Mouse (Mus musculus) liver, embryonic 12.5 days (tissue): ENCODE results near the gene Tfdp1. TPM values are rescaled to one million over a fixed set of nuclear protein-coding genes. Genes with fewer than 3 reads are reported as not detected.
A peak's percentile ranks its signal among the peaks of the same experiment; 100 is the strongest.

Source experiments
- ATAC-seq: fragments of 200-750 bp; cut with Nextera tagmentation; 2 replicates; pipeline ENCODE4 v1.8.0; 2017; ENCODE audit warnings: moderate number of reproducible peaks, mild to moderate bottlenecking, moderate library complexity
- H3K27ac ChIP-seq: fragments of 300-500 bp; sonication (generic); 2 replicates; pipeline ENCODE4 v1.5.1; 2016; ENCODE audit warnings: mild to moderate bottlenecking
- H3K27me3 ChIP-seq: fragments of 300-500 bp; sonication (generic); replicated peaks from 2 replicates; pipeline ENCODE4 v1.6.1; 2016; ENCODE audit warnings: mild to moderate bottlenecking, moderate library complexity
- H3K36me3 ChIP-seq: fragments of 300-500 bp; sonication (generic); 2 replicates; pipeline ENCODE4 v1.6.1; 2016; ENCODE audit warnings: mild to moderate bottlenecking, moderate library complexity
- H3K4me1 ChIP-seq: fragments of 300-500 bp; sonication (generic); 2 replicates; pipeline ENCODE4 v1.6.1; 2016
- H3K4me2 ChIP-seq: fragments of 300-500 bp; sonication (generic); 2 replicates; pipeline ENCODE4 v1.6.1; 2016; ENCODE audit warnings: mild to moderate bottlenecking, moderate library complexity
- H3K4me3 ChIP-seq: fragments of 300-500 bp; sonication (generic); 2 replicates; pipeline ENCODE4 v1.5.1; 2016; ENCODE audit warnings: mild to moderate bottlenecking, moderate library complexity
- H3K9ac ChIP-seq: fragments of 300-500 bp; sonication (generic); 2 replicates; pipeline ENCODE4 v1.6.1; 2016; ENCODE audit warnings: mild to moderate bottlenecking, moderate library complexity
- H3K9me3 ChIP-seq: fragments of 300-500 bp; sonication (generic); replicated peaks from 2 replicates; pipeline ENCODE4 v1.6.1; 2016; ENCODE audit warnings: mild to moderate bottlenecking, moderate library complexity
- WGBS: fragments of 180-500 bp; shearing (Covaris S2); methylation state at CpG from one replicate; pipeline ENCODE4 v1.1.7; 2016; ENCODE audit not compliant: insufficient replicate concordance; 5-methylcytosine and 5-hydroxymethylcytosine counted together
- polyA plus RNA-seq: library from polyadenylated mRNA; unstranded; fragments of >200 nt; fragmentation: Nextera tagmentation; extraction: Ambion mirVana; gene quantifications from 2 replicates; pipeline ENCODE4 v1.2.1, GENCODE M21; 2016

The Tfdp1 gene
- polyA plus RNA-seq, 1 experiment from 2014 or later, result 172 TPM

GRCm38 (mm10) chr8:13353883-13354282 lies 15.3 kb downstream of the Tfdp1 start:
- no peak for ATAC-seq
- no peaks in the 10 kb centered on the region for H3K9me3 ChIP-seq
- no peak overlapping the region for H3K4me3 ChIP-seq
- peaks cover 76% of the 10 kb centered on the region for H3K4me1 ChIP-seq
- 56% methylated on average over 4 of the region's 4 CpGs for WGBS
- H3K36me3 ChIP-seq, result peaks cover 100% of the 10 kb centered on the region
- H3K27ac ChIP-seq, result peak overlapping the region; percentile 79
- H3K4me2 ChIP-seq, result peak overlapping the region; percentile 56; the same call in 1 of the 2 replicates
- H3K27me3 ChIP-seq, result no peaks in the 10 kb centered on the region
- 0 out of 2 replicates have a peak overlapping the region, but pooled peaks have one; percentile 32 for H3K9ac ChIP-seq

GRCm38 (mm10) chr8:13356221-13356620 lies 17.7 kb downstream of the Tfdp1 start:
- H3K9me3 ChIP-seq, result no peaks in the 10 kb centered on the region
- no peak overlapping the region for H3K4me3 ChIP-seq
- H3K36me3 ChIP-seq, result peaks cover 100% of the 10 kb centered on the region
- ATAC-seq, result no peak
- H3K27ac ChIP-seq, result no peak overlapping the region
- H3K4me2 ChIP-seq, result no peak overlapping the region
- H3K4me1 ChIP-seq, result peaks cover 53% of the 10 kb centered on the region
- H3K9ac ChIP-seq, result no peak overlapping the region
- H3K27me3 ChIP-seq, result no peaks in the 10 kb centered on the region
- 78% methylated on average over 6 of the region's 6 CpGs for WGBS

GRCm38 (mm10) chr8:13356681-13357080 lies 18.1 kb downstream of the Tfdp1 start:
- peaks cover 100% of the 10 kb centered on the region for H3K36me3 ChIP-seq
- no peak overlapping the region for H3K4me2 ChIP-seq
- no peak for ATAC-seq
- WGBS, result 59% methylated on average over 10 of the region's 10 CpGs
- H3K9ac ChIP-seq, result no peak overlapping the region
- H3K9me3 ChIP-seq, result 0 out of 2 replicates have a peak, but pooled peaks cover 4% of the 10 kb centered on the region
- no peak overlapping the region for H3K27ac ChIP-seq
- peaks cover 48% of the 10 kb centered on the region for H3K4me1 ChIP-seq
- no peak overlapping the region for H3K4me3 ChIP-seq
- no peaks in the 10 kb centered on the region for H3K27me3 ChIP-seq

GRCm38 (mm10) chr8:13360213-13360612 lies 21.7 kb downstream of the Tfdp1 start:
- H3K4me2 ChIP-seq, result no peak overlapping the region

DNA sequence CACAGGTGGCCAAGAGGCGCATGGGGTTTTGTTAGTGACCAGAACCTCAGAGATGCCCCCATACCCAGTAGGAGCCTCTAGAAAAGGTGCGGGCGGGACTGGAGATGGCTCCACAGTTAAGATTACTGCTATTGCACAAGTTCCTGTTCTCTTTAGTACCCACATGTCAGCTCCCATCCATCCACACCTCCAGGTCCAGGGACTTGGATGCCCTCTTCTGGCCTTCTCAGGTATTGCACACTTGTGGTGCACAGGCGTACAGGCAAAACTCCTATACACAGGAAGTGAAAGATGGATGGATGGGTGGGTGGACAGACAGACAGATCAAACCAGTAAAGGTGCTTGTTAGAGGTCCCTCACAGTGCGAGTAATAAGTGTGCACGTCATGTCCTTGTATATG lies 23.3 kb downstream of the Tfdp1 start:
- Histone ChIP-seq H3K27me3 (no peaks in the 10 kb centered on the region), H3K9me3 (0 out of 2 replicates have a peak, but pooled peaks cover 7% of the 10 kb centered on the region), H3K36me3 (peaks cover 100% of the 10 kb centered on the region), H3K4me3 (no peak overlapping the region), H3K4me2 (no peak overlapping the region), H3K9ac (no peak overlapping the region), H3K4me1 (no peaks in the 10 kb centered on the region), H3K27ac (no peak overlapping the region)
- WGBS, result 85% methylated on average over 6 of the region's 6 CpGs
- peak; percentile 27; the same call in 1 of the 2 replicates for ATAC-seq

More at GRCm38 (mm10) chr8:13360213-13360612, 21.7 kb downstream of the Tfdp1 start:
- 74% methylated on average over 7 of the region's 7 CpGs for WGBS
- H3K4me1 ChIP-seq, result peaks cover 13% of the 10 kb centered on the region
- peaks cover 100% of the 10 kb centered on the region for H3K36me3 ChIP-seq
- H3K9me3 ChIP-seq, result 0 out of 2 replicates have a peak, but pooled peaks cover 7% of the 10 kb centered on the region
- H3K4me3 ChIP-seq, result no peak overlapping the region
- no peak overlapping the region for H3K9ac ChIP-seq
- ATAC-seq, result no peak
- no peaks in the 10 kb centered on the region for H3K27me3 ChIP-seq
- no peak overlapping the region for H3K27ac ChIP-seq

- no peaks in the 10 kb centered on the region for H3K9me3 ChIP-seq
- no peak overlapping the region for H3K4me2 ChIP-seq
- ATAC-seq, result peak; percentile 47
- H3K4me3 ChIP-seq, result no peak overlapping the region
- H3K9ac ChIP-seq, result no peak overlapping the region
- WGBS, result 73% methylated on average over 8 of the region's 8 CpGs
- H3K27me3 ChIP-seq, result no peaks in the 10 kb centered on the region
- peak overlapping the region; percentile 48; the same call in 1 of the 2 replicates for H3K27ac ChIP-seq
- peaks cover 10% of the 10 kb centered on the region; the same call in 1 of the 2 replicates for H3K4me1 ChIP-seq
- peaks cover 96% of the 10 kb centered on the region for H3K36me3 ChIP-seq
These were observed 34.7 kb downstream of the Tfdp1 start for GRCm38 (mm10) chr8:13373151-13373662.

- Histone ChIP-seq H3K9ac (no peak overlapping the region), H3K4me2 (no peak overlapping the region), H3K4me3 (no peak overlapping the region), H3K27ac (no peak overlapping the region), H3K4me1 (no peaks in the 10 kb centered on the region), H3K36me3 (peaks cover 31% of the 10 kb centered on the region), H3K27me3 (no peaks in the 10 kb centered on the region), H3K9me3 (no peaks in the 10 kb centered on the region)
- ATAC-seq, result no peak
- 75% methylated on average over 7 of the region's 7 CpGs for WGBS
These were observed 43.1 kb downstream of the Tfdp1 start for GRCm38 (mm10) chr8:13381630-13382029.

DNA sequence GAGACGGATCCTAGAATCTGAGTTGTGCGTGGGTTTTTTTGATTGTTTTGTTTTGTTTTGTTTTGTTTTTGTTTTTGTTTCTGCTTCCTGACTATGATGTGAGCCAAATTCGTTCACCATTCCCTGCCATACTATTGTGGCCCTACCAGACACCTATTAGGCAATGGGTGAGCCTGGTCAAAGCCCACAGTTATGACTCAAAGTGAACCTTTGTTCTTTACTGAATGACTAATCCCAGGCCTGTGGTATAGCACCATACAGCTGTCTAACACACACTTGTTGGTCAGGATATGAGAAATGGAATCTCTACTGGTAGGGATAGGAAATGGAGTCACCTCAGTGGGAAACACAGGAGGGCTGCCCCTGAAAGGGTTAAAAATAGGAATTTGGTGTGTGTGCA lies 44.0 kb downstream of the Tfdp1 start:
- H3K4me3 ChIP-seq, result no peak overlapping the region

GRCm38 (mm10) chr8:13382999-13383398 lies 44.4 kb downstream of the Tfdp1 start:
- Histone ChIP-seq H3K27me3 (no peaks in the 10 kb centered on the region), H3K4me3 (no peak overlapping the region), H3K36me3 (peaks cover 19% of the 10 kb centered on the region), H3K4me2 (no peak overlapping the region), H3K9me3 (no peaks in the 10 kb centered on the region), H3K27ac (no peak overlapping the region), H3K9ac (no peak overlapping the region), H3K4me1 (no peaks in the 10 kb centered on the region)
- WGBS, result 82% methylated on average over 4 of the region's 4 CpGs
- no peak for ATAC-seq

More for the DNA sequence above, 44.0 kb downstream of the Tfdp1 start:
- no peak for ATAC-seq
- Histone ChIP-seq H3K27ac (no peak overlapping the region), H3K36me3 (peaks cover 22% of the 10 kb centered on the region), H3K27me3 (no peaks in the 10 kb centered on the region), H3K4me1 (no peaks in the 10 kb centered on the region), H3K9me3 (no peaks in the 10 kb centered on the region), H3K4me2 (no peak overlapping the region), H3K9ac (no peak overlapping the region)
- 78% methylated on average over 3 of the region's 3 CpGs for WGBS

GRCm38 (mm10) chr8:13386366-13386765 lies 47.8 kb downstream of the Tfdp1 start:
- WGBS, result 55% methylated on average over 13 of the region's 13 CpGs
- Histone ChIP-seq H3K4me2 (no peak overlapping the region), H3K27ac (no peak overlapping the region), H3K9ac (no peak overlapping the region), H3K36me3 (no peaks in the 10 kb centered on the region), H3K4me1 (peaks cover 10% of the 10 kb centered on the region), H3K4me3 (no peak overlapping the region), H3K27me3 (no peaks in the 10 kb centered on the region), H3K9me3 (no peaks in the 10 kb centered on the region)
- no peak for ATAC-seq

GRCm38 (mm10) chr8:13387728-13388127 lies 49.2 kb downstream of the Tfdp1 start:
- Histone ChIP-seq H3K36me3 (no peaks in the 10 kb centered on the region), H3K9ac (no peak overlapping the region), H3K9me3 (no peaks in the 10 kb centered on the region), H3K4me1 (peaks cover 10% of the 10 kb centered on the region), H3K4me2 (no peak overlapping the region), H3K27me3 (no peaks in the 10 kb centered on the region), H3K4me3 (no peak overlapping the region), H3K27ac (no peak overlapping the region)
- 52% methylated on average over 8 of the region's 8 CpGs for WGBS
- no peak for ATAC-seq

DNA sequence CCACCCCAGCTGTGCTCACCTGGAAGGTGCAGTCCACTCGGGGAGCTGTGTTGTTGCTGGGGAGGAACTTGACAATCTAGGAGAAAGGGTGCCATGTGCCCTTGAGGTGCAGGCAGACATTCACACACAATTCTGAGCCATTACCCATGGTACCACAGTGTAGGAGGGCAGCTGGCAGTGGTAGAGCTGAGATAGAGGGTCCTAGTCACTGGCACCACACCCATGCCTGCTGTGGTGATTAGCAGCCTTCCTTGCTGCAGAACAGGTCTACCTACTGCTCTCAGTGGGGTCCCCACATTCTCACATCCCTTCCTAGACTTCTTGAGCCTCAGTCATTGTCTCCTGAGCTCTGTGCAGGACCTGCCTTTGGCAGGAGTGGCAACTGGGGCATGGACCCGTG lies 50.2 kb downstream of the Tfdp1 start:
- no peaks in the 10 kb centered on the region for H3K9me3 ChIP-seq
- 0 out of 2 replicates have a peak, but pooled peaks have one; percentile 37 for ATAC-seq

GRCm38 (mm10) chr8:13393869-13394268 lies 55.3 kb downstream of the Tfdp1 start:
- Histone ChIP-seq H3K4me1 (peaks cover 4% of the 10 kb centered on the region), H3K4me2 (no peak overlapping the region), H3K9me3 (no peaks in the 10 kb centered on the region), H3K27me3 (no peaks in the 10 kb centered on the region), H3K36me3 (no peaks in the 10 kb centered on the region), H3K27ac (no peak overlapping the region), H3K9ac (no peak overlapping the region), H3K4me3 (no peak overlapping the region)
- 72% methylated on average over 7 of the region's 7 CpGs for WGBS
- ATAC-seq, result no peak

More for the DNA sequence above, 50.2 kb downstream of the Tfdp1 start:
- 50% methylated on average over 2 of the region's 2 CpGs for WGBS
- Histone ChIP-seq H3K9ac (no peak overlapping the region), H3K27me3 (no peaks in the 10 kb centered on the region), H3K4me2 (no peak overlapping the region), H3K27ac (no peak overlapping the region), H3K4me3 (no peak overlapping the region), H3K4me1 (peaks cover 10% of the 10 kb centered on the region), H3K36me3 (no peaks in the 10 kb centered on the region)
